Comparison of ENCODE assay signal across 8 mouse cellular contexts in the genomic region with DNA sequence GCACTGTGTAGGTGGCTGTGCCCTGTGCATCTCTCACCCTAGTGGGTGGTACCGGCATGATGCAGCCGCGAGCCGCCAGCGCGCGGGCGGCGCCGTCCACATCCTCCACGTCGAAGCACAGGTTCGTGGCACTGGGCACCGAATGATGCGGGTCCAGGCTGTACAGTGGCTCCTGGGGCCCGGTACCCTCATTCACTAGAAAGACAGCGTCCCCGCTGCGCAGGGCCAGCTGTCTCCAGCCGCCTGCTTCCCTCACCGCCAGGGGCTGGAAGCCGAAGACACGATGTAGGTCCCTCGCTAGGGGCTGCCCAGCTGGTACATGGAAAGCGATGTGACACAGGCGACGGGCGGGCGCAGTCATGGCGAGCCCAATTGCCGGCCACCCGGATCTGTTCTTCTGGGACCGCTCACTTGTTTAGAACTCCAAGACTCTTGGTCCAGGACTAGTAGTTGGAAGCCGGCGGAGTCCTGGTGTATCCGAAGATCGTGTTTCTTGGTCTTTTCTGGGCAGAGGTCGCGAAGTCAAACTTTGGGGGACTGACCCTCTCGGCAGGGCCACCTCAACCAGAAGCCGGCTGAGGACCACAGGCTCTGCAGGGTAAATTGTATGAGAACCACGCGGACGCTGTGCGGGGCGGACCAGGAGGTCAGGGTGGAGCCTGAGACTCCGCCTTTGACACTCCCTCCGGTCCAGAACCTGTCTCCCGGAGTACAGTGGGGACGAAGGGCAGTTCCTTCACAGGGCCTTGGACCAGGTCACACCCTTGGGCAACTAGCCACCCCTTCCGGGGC. TPM values are rescaled to one million over a fixed set of nuclear protein-coding genes. Genes with fewer than 3 reads are reported as not detected.
DNase-seq lines count a peak whose midpoint lies in the region; ATAC-seq lines count a peak whose summit lies in the region.

No protein-coding gene starts in this region.

- DNase-seq in MN1 (ENCODE audit: low spot score): peak; percentile 78
- DNase-seq in cerebellum, adult 11 months: peak; percentile 63
- DNase-seq in forebrain, embryonic 14.5 days (ENCODE audit: low spot score): peak; percentile 62
- peak; percentile 60 to 62 for DNase-seq in layer of hippocampus, postnatal 36 days
- peak; percentile 75 for DNase-seq in retina, embryonic 14.5 days (ENCODE audit: low spot score)
- DNase-seq in urinary bladder, postnatal 14 days (ENCODE audit: low spot score): peak; percentile 72

- peak; percentile 72 for ATAC-seq in forebrain, embryonic 14.5 days
- ATAC-seq in hematopoietic stem cell, adult 5-6 weeks (replicated peaks in 1 of 2; ENCODE audit: insufficient read depth in 1 of 2, low FRiP score in 2 of 2, low TSS enrichment in 1 of 2, low read depth in 1 of 2, poor library complexity in 2 of 2, severe bottlenecking in 2 of 2): peak; percentile 65 to 78

- H3K27ac ChIP-seq in forebrain, embryonic 14.5 days (ENCODE audit: low read depth, low read length): no peak overlapping the region
- H3K27ac ChIP-seq in macrophage: no peak overlapping the region

- H3K36me3 ChIP-seq in forebrain, embryonic 14.5 days (ENCODE audit: control insufficient read depth, insufficient read depth, low read length): peaks cover 7% of the 10 kb centered on the region; the same call in 1 of the 2 replicates
- H3K36me3 ChIP-seq in macrophage (ENCODE audit: inconsistent target): no peaks in the 10 kb centered on the region

- peak overlapping the region; percentile 75 for H3K4me2 ChIP-seq in forebrain, embryonic 14.5 days (ENCODE audit: low read length)

- H3K9ac ChIP-seq in forebrain, embryonic 14.5 days (ENCODE audit: low read length): peak overlapping the region; percentile 58

- H3K9me3 ChIP-seq in forebrain, embryonic 14.5 days (replicated peaks; ENCODE audit: control insufficient read depth, low read length): no peaks in the 10 kb centered on the region

- peak overlapping the region; percentile 37 for H3K4me3 ChIP-seq in forebrain, embryonic 14.5 days (ENCODE audit: low read depth, low read length)
- H3K4me3 ChIP-seq in macrophage (ENCODE audit: inconsistent target): peak overlapping the region; percentile 50

- H3K79me2 ChIP-seq in macrophage (ENCODE audit: inconsistent target): no peaks in the 10 kb centered on the region

- peaks cover 20% of the 10 kb centered on the region for H3K4me1 ChIP-seq in forebrain, embryonic 14.5 days (ENCODE audit: control insufficient read depth, insufficient read depth, low read length)

- H3K27me3 ChIP-seq in forebrain, embryonic 14.5 days (replicated peaks; ENCODE audit: control insufficient read depth, insufficient read depth, low read length): peaks cover 10% of the 10 kb centered on the region

- WGBS in forebrain, embryonic 14.5 days: under 1% methylated on average over 49 of the region's 51 CpGs
- WGBS in macrophage (ENCODE audit: missing documents): 1% methylated on average over 51 of the region's 51 CpGs

RNA-seq across cellular contexts. Expression of a gene that starts 0.4 kb away (rescaled TPM):
- polyA plus RNA-seq in forebrain, embryonic 14.5 days (2014; fragmentation: Nextera tagmentation; extraction: Ambion mirVana): 0.77 and 0.78 TPM in 2 replicates
- 0.10 TPM in 1 of 2 replicates, not detected in the other for total RNA-seq in hematopoietic stem cell, adult 5-6 weeks (2017)
- total RNA-seq in layer of hippocampus, postnatal 36 days (2021): 1 to 10 TPM; 4.9 to 5.2 TPM
- total RNA-seq in macrophage (2018; cell fraction: chromatin; rRNA removed): not detected
- under 1 TPM in 4 of 26 experiments, not detected in 22; 0.05 to 0.10 (median 0.09) TPM for total RNA-seq in macrophage (2018; cell fraction: cytosol; rRNA removed)
- not detected for total RNA-seq in macrophage (2018; cell fraction: nucleus; rRNA removed)
- polyA plus RNA-seq in macrophage (2018): not detected in 3 replicates

RNA-seq across cellular contexts. Expression of a gene that starts 13.6 kb away (rescaled TPM):
- polyA plus RNA-seq in forebrain, embryonic 14.5 days (2014; fragmentation: Nextera tagmentation; extraction: Ambion mirVana): 8.0 and 8.9 TPM in 2 replicates
- 6.8 and 10.8 TPM in 2 replicates for total RNA-seq in hematopoietic stem cell, adult 5-6 weeks (2017)
- total RNA-seq in layer of hippocampus, postnatal 36 days (2021): 1 to 10 TPM; 3.0 to 3.7 TPM
- total RNA-seq in macrophage (2018; cell fraction: chromatin; rRNA removed): 1 to 10 TPM in 23 of 26 experiments, under 1 TPM in 3; 0.51 to 9.4 (median 2.4) TPM
- total RNA-seq in macrophage (2018; cell fraction: cytosol; rRNA removed): 1 to 10 TPM in 3 of 26 experiments, under 1 TPM in 23; 0.14 to 1.1 (median 0.51) TPM
- 1 to 10 TPM in 13 of 26 experiments, under 1 TPM in 12, not detected in 1; 0.42 to 6.4 (median 1.2) TPM for total RNA-seq in macrophage (2018; cell fraction: nucleus; rRNA removed)
- 0.76 to 2.0 TPM (median 1.1 TPM) in 3 replicates for polyA plus RNA-seq in macrophage (2018)

RNA-seq across cellular contexts. Expression of a gene that starts 13.7 kb away (rescaled TPM):
- polyA plus RNA-seq in forebrain, embryonic 14.5 days (2014; fragmentation: Nextera tagmentation; extraction: Ambion mirVana): 34.0 and 34.5 TPM in 2 replicates
- 35.8 and 38.5 TPM in 2 replicates for total RNA-seq in hematopoietic stem cell, adult 5-6 weeks (2017)
- 10 to 100 TPM; 12.7 to 14.2 TPM for total RNA-seq in layer of hippocampus, postnatal 36 days (2021)
- total RNA-seq in macrophage (2018; cell fraction: chromatin; rRNA removed): 10 to 100 TPM; 12.7 to 30.4 (median 20.6) TPM
- total RNA-seq in macrophage (2018; cell fraction: cytosol; rRNA removed): 10 to 100 TPM in 15 of 26 experiments, 1 to 10 TPM in 11; 5.9 to 13.4 (median 10.2) TPM
- total RNA-seq in macrophage (2018; cell fraction: nucleus; rRNA removed): 10 to 100 TPM; 10.1 to 26.2 (median 17.3) TPM
- polyA plus RNA-seq in macrophage (2018): 7.1 to 13.7 TPM (median 11.5 TPM) in 3 replicates

RNA-seq across cellular contexts. Expression of a gene that starts 56.1 kb away (rescaled TPM):
- 8.5 and 11.1 TPM in 2 replicates for polyA plus RNA-seq in forebrain, embryonic 14.5 days (2014; fragmentation: Nextera tagmentation; extraction: Ambion mirVana)
- 0.10 and 0.56 TPM in 2 replicates for total RNA-seq in hematopoietic stem cell, adult 5-6 weeks (2017)
- total RNA-seq in layer of hippocampus, postnatal 36 days (2021): 10 to 100 TPM; 17.6 to 18.5 TPM
- under 1 TPM in 1 of 26 experiments, not detected in 25; 0.12 TPM for total RNA-seq in macrophage (2018; cell fraction: chromatin; rRNA removed)
- under 1 TPM in 20 of 26 experiments, not detected in 6; under 0.01 to 0.11 (median 0.05) TPM for total RNA-seq in macrophage (2018; cell fraction: cytosol; rRNA removed)
- under 1 TPM in 7 of 26 experiments, not detected in 19; 0.06 to 0.15 (median 0.11) TPM for total RNA-seq in macrophage (2018; cell fraction: nucleus; rRNA removed)
- polyA plus RNA-seq in macrophage (2018): 0.04 to 0.10 TPM in 2 of 3 replicates, not detected in the other
